15 mouse cellular contexts compared by ENCODE assay signal in the genomic region with DNA sequence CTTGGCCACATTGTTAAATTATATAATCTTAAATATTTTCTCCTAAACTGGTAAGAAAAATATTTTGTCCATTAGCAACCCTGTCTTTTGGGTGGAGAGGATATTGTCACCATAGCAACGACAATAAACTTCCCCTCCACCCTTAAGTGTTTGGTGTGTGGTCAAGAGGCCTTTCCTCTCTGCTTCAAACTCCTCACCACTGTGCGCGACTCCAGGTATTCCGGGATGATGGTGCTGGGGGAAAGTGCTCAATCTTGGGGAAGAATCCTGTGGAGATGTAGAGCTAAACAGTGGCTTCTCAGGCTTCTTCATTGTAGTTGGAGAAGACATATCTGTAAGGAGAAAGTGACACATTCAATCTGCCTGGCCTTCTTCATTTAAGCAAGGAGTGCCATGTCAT.
"Had no signal": no experiment of that assay in that cellular context is flagged by ENCODE, and none has a peak within 500 bp of the region (broad histone marks: within the 10 kb centered on the region; RNA-seq: fewer than 3 reads in every experiment).

No protein-coding gene starts in this region.

- DNase-seq: kidney, adult 2 months; kidney, postnatal 14 days; left cerebral cortex, postnatal 4 days; retina, postnatal 1 day; right cerebral cortex, postnatal 4 days; spleen, adult 18-20 months; thymus, postnatal 36 days had no signal

- H3K4me3 ChIP-seq: kidney, embryonic 15.5 days; limb, embryonic 13.5 days; midbrain, embryonic 13.5 days; myocyte; neural tube, embryonic 12.5 days; stomach, embryonic 15.5 days had no signal

- ATAC-seq: intestine, embryonic 16.5 days; midbrain, embryonic 13.5 days had no signal

- H3K4me1 ChIP-seq: kidney, embryonic 15.5 days; midbrain, embryonic 13.5 days had no signal

- H3K27ac ChIP-seq: kidney, embryonic 15.5 days; limb, embryonic 13.5 days; liver, embryonic 14.5 days; midbrain, embryonic 13.5 days; neural tube, embryonic 12.5 days; stomach, embryonic 15.5 days had no signal
